Mouse (Mus musculus) liver, adult 2 months (tissue): ENCODE measurements at regions not wholly inside any gene's neighbourhood (a gene's known extent, or its start where the extent isn't known, plus 50 kb on each side); places are given as distances from the start of the nearest gene placed in this dataset.

ENCODE experiments used
- DNase-seq: peaks from one replicate; pipeline ENCODE4 v3.0.0-alpha.2; 2011; ENCODE audit warnings: low read depth, low spot score; ENCODE audit errors: extremely low read depth
- H3K27ac ChIP-seq: fragments of 200-500 bp; replicated peaks from 2 replicates; pipeline ENCODE4 v1.5.1; 2012; ENCODE audit warnings: low read depth, mild to moderate bottlenecking, control low read depth, inconsistent platforms, low read length; ENCODE audit not compliant: insufficient read depth
- H3K27me3 ChIP-seq: fragments of 200-500 bp; 2 replicates; pipeline ENCODE4 v1.6.1; 2012; ENCODE audit warnings: mild to moderate bottlenecking, moderate library complexity, low read length, inconsistent platforms; ENCODE audit not compliant: control insufficient read depth, insufficient read depth
- H3K36me3 ChIP-seq: fragments of 200-500 bp; 2 replicates; pipeline ENCODE4 v1.6.1; 2012; ENCODE audit warnings: low read length, inconsistent platforms; ENCODE audit not compliant: control insufficient read depth, insufficient read depth
- H3K4me1 ChIP-seq: fragments of 200-500 bp; 2 replicates; pipeline ENCODE4 v1.6.1; 2011; ENCODE audit warnings: low read length; ENCODE audit not compliant: control insufficient read depth, insufficient read depth
- H3K4me3 ChIP-seq: fragments of 200-500 bp; 2 replicates; pipeline ENCODE4 v1.5.1; 2011; ENCODE audit warnings: low read depth, mild to moderate bottlenecking, control low read depth, low read length, moderate library complexity; ENCODE audit not compliant: insufficient read depth
- H3K79me2 ChIP-seq: fragments of 200-500 bp; 2 replicates; pipeline ENCODE4 v1.6.1; 2012; ENCODE audit warnings: inconsistent platforms, mild to moderate bottlenecking, low read length, moderate library complexity; ENCODE audit not compliant: control insufficient read depth, insufficient read depth
- H3K9ac ChIP-seq: fragments of 200-500 bp; 2 replicates; pipeline ENCODE4 v1.6.1; 2012; ENCODE audit warnings: low read depth, mild to moderate bottlenecking, control low read depth, inconsistent platforms, low read length
- CTCF ChIP-seq: fragments of 200-500 bp; IDR thresholded peaks from 2 replicates; pipeline ENCODE4 v1.5.1; 2011; ENCODE audit warnings: low read depth, low read length, control low read depth
- POLR2A ChIP-seq: fragments of 200-500 bp; IDR thresholded peaks from 2 replicates; pipeline ENCODE4 v1.6.1; 2011; ENCODE audit warnings: low read length, control low read depth; ENCODE audit not compliant: insufficient read depth; ENCODE audit errors: extremely low read depth
- WGBS: fragments of 180-500 bp; shearing (Covaris S2); methylation state at CpG from one replicate; pipeline ENCODE4 v1.1.7; 2018; 5-methylcytosine and 5-hydroxymethylcytosine counted together

DNA sequence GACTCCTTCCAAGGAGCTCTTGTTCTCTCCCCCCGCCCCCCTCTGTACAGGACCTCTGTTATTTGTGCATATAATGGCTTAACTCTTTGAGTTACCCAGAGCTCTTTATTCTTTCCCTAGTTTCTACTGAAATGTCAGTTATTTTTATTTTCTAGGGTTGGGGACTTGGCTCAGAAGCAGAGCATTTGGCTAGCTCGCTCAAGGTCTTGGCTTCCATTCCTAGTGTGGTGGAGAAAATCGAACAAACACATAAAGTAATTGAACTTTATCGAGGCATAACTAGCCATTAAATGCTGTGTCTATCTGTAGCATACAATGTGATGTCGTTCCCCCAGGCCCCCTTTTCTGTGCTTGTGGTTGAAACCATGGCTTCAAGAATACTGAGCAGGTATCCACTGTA is 716.5 kb upstream of the Car8 start:
- no peaks in the 10 kb centered on the region for H3K36me3 ChIP-seq
- no peaks in the 10 kb centered on the region for H3K4me1 ChIP-seq
- 70% methylated on average over 5 of the region's 5 CpGs for WGBS
- no peaks in the 10 kb centered on the region for H3K27me3 ChIP-seq
- H3K9ac ChIP-seq: no peak overlapping the region
- H3K4me3 ChIP-seq: no peak overlapping the region
- no peak for DNase-seq
- H3K27ac ChIP-seq: no peak overlapping the region
- H3K79me2 ChIP-seq: no peaks in the 10 kb centered on the region
- TF ChIP-seq POLR2A: no peak

DNA sequence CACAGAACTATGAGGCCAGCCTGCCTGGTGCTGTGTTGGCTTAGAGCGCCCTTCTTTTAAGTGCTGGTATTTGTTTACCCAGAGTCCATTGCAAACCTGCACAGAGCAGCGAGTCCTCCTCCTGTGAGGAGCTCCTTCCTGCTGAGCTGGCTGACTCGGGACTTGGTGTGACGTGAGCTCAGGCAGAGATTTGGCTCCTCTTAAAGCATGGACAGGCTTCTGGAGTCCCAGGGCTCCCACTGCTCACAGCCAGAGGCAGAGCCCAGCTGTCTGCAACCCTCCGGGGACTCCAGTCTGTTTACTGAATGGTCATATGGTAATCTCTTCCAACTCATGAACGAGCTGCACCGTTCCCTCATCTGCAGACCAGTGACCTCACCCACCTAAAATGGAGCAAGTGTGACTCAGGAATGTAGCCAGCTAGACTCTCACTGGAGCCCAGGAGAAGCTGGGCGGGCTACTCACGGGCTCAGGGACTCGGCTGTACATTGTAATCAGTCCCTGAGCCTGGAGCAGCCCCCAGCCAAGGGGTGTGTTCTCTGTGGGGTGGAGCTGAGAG is 715.6 kb upstream of the Car8 start:
- Histone ChIP-seq H3K9ac (no peak overlapping the region), H3K4me1 (no peaks in the 10 kb centered on the region), H3K27me3 (no peaks in the 10 kb centered on the region), H3K27ac (no peak overlapping the region), H3K4me3 (no peak overlapping the region), H3K79me2 (no peaks in the 10 kb centered on the region), H3K36me3 (no peaks in the 10 kb centered on the region)
- no peak for TF ChIP-seq POLR2A
- no peak for TF ChIP-seq CTCF
- WGBS: 11% methylated on average over 10 of the region's 10 CpGs
- peak; percentile 36 for DNase-seq

DNA sequence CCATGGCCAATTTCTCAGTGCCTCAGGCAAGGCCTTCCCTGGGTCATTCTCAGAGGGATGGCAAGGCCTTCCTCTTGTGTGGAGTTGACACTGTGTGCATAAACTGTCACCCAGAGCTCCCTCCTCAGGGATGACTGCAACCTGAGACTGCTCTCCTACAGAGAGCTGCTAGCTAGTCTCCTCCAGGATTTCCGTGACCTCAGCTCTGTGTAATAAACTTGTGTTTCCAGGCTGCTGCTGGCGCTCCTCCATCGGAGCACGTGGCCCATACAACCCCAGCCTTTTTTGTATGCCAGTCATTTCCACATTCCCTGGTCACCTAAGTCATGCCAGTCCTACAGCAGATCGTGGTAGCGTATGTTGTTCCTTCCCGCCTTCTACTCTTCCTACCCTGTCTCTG is 714.3 kb upstream of the Car8 start:
- no peak overlapping the region for H3K4me3 ChIP-seq
- TF ChIP-seq CTCF (no peak), POLR2A (no peak)
- no peaks in the 10 kb centered on the region for H3K79me2 ChIP-seq
- H3K9ac ChIP-seq: no peak overlapping the region
- H3K27ac ChIP-seq: no peak overlapping the region
- no peaks in the 10 kb centered on the region for H3K4me1 ChIP-seq
- no peaks in the 10 kb centered on the region for H3K27me3 ChIP-seq
- H3K36me3 ChIP-seq: no peaks in the 10 kb centered on the region
- no peak for DNase-seq
- WGBS: 95% methylated on average over 7 of the region's 7 CpGs

DNA sequence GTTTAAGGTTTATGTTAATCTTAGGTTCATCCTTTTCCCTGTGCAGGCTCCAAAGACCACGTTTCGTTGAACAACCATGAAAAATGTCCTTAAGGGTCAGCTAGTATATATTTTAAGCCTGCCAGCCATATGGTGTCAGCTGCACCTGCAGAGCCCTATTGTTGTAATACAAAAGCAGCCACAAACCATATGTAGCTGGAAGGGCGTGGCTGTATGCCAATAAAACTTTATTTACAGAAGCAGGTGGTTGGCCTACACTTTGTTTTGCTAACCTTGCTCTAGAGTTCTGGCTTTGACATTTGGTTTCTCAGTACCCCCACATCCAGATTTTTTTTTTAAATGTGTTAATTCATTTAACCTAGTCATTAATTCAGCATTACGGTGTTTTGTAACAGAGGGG is 711.1 kb upstream of the Car8 start:
- no peaks in the 10 kb centered on the region for H3K4me1 ChIP-seq

DNA sequence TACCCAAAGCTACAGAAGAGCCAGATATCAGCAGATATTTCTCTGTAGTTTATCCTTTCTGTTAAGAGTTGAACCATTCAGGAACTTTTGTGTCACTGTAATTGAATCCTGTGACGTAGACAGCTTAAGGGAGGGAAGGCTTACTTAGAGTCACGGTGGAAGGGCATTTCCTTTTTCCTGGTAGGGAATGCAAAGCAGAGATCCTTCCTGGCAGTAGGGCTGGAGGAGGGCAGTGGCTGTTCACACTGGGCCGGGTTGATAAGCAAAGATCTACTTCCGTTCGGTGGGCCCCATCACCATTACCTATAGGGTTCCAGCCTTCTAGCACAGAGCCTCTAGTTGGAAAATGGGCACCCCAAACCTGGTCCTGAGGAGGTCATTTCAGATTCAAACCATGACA is 710.7 kb upstream of the Car8 start:
- no peak overlapping the region for H3K9ac ChIP-seq
- no peaks in the 10 kb centered on the region for H3K79me2 ChIP-seq
- no peak for DNase-seq
- no peaks in the 10 kb centered on the region for H3K36me3 ChIP-seq
- H3K27me3 ChIP-seq: no peaks in the 10 kb centered on the region
- no peaks in the 10 kb centered on the region for H3K4me1 ChIP-seq
- H3K27ac ChIP-seq: no peak overlapping the region
- TF ChIP-seq POLR2A: no peak
- TF ChIP-seq CTCF: no peak
- WGBS: 73% methylated on average over 5 of the region's 5 CpGs
- no peak overlapping the region for H3K4me3 ChIP-seq

More for the DNA sequence above, 711.1 kb upstream of the Car8 start:
- Histone ChIP-seq H3K27ac (no peak overlapping the region), H3K36me3 (no peaks in the 10 kb centered on the region), H3K9ac (no peak overlapping the region), H3K79me2 (no peaks in the 10 kb centered on the region), H3K27me3 (no peaks in the 10 kb centered on the region), H3K4me3 (no peak overlapping the region)
- WGBS: 82% methylated on average over 4 of the region's 4 CpGs
- no peak for DNase-seq
- TF ChIP-seq CTCF (no peak), POLR2A (no peak)

DNA sequence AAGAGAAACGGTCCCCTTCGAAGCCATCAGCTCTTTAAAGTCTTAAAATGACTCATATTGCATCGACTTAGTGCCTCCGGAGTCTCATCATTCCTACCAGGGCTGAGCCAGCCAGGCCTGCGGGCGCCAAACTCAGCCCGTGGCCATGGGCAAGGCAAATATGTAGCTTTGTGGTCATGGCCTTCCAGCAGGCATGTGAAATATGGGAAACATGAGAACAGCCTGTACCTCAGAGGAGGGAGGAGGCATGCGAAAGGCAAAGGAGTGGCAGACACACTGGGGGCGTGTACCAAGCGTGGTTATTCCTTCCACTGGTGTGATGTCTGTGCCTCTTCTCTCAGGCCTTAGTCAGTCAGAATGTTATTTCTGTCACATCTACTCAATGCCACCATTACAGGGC is 706.3 kb upstream of the Car8 start:
- Histone ChIP-seq H3K79me2 (no peaks in the 10 kb centered on the region), H3K4me1 (no peaks in the 10 kb centered on the region), H3K27me3 (no peaks in the 10 kb centered on the region), H3K9ac (no peak overlapping the region), H3K27ac (no peak overlapping the region), H3K36me3 (no peaks in the 10 kb centered on the region), H3K4me3 (no peak overlapping the region)
- 92% methylated on average over 10 of the region's 10 CpGs for WGBS
- DNase-seq: no peak
- TF ChIP-seq CTCF (no peak), POLR2A (no peak)
